Mouse (Mus musculus) kidney, postnatal 10 days (tissue): Measurements from ENCODE around the gene Hdc.

Source experiments
- DNase-seq: peaks from one replicate; pipeline ENCODE4 v3.0.0; 2021; ENCODE audit warnings: mixed read lengths

Hdc gene

GRCm38 (mm10) chr2:126551244-126551890, 67.7 kb downstream of the Hdc start:
- no peak for DNase-seq

- peak; percentile 22 for DNase-seq
These were observed 69.4 kb downstream of the Hdc start for GRCm38 (mm10) chr2:126549681-126550080.

- no peak for DNase-seq
These were observed 72.7 kb downstream of the Hdc start for GRCm38 (mm10) chr2:126546392-126546791.

- DNase-seq: no peak
These were observed 73.8 kb downstream of the Hdc start for GRCm38 (mm10) chr2:126545297-126545696.
